Mouse (Mus musculus) heart, adult 2 months (tissue): ENCODE measurements around the gene Abcg4.

Experiments
- CTCF ChIP-seq: fragments of 200-600 bp; IDR thresholded peaks from 2 replicates; pipeline ENCODE4 v1.8.1; 2022; ENCODE audit warnings: antibody characterized with exemption, mild to moderate bottlenecking, moderate library complexity
- EP300 ChIP-seq: fragments of 200-500 bp; IDR thresholded peaks from 2 replicates; pipeline ENCODE4 v1.6.1; 2011; ENCODE audit warnings: low read depth, low read length, control low read depth; ENCODE audit not compliant: insufficient read depth
- POLR2A ChIP-seq: fragments of 200-500 bp; IDR thresholded peaks from 2 replicates; pipeline ENCODE4 v1.6.1; 2011; ENCODE audit warnings: mild to moderate bottlenecking, low read depth, low read length, control low read depth; ENCODE audit not compliant: insufficient read depth

DNA sequence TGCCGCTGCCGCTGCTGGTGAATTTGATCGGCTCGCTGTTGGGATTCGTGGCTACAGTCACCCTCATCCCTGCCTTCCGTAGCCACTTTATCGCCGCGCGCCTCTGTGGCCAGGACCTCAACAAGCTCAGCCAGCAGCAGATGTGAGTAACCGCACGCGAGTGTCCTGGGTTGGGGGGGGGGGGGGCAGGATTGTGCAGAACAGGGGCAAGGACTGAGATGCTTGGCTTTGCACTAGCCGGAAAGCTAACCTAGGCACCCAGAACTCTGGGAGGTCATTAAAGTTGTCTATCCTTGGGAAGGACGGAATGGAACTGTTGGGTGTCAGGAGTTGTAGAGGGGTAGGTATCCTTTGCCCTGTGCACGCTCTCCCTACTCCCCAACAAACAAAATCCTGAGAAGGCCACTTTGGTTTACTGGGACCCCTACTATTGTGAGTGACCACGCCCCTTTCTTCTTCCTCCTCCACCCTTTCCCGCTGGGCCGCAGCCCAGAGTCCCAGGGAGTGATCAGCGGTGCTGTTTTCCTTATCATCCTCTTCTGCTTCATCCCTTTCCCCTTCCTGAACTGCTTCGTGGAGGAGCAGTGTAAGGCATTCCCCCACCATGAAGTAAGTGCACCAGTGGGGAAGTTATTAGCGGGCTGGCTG is 38.8 kb upstream of the Abcg4 start:
- TF ChIP-seq EP300 (0 out of 2 replicates have a peak, but pooled peaks have one; percentile 27), CTCF (no peak), POLR2A (0 out of 2 replicates have a peak, but pooled peaks have one; percentile 39)
